Mouse (Mus musculus) lung, adult 2 months (tissue): ENCODE measurements at regions not wholly inside any gene's neighbourhood (a gene's known extent, or its start where the extent isn't known, plus 50 kb on each side); places are given as distances from the start of the nearest gene placed in this dataset.

Source experiments
- CTCF ChIP-seq: fragments of 200-500 bp; IDR thresholded peaks from 2 replicates; pipeline ENCODE4 v1.5.1; 2011; ENCODE audit warnings: mild to moderate bottlenecking, low read length, control low read depth; ENCODE audit not compliant: insufficient read depth
- POLR2A ChIP-seq: fragments of 200-500 bp; IDR thresholded peaks from 2 replicates; pipeline ENCODE4 v1.6.1; 2011; ENCODE audit warnings: low read depth, mild to moderate bottlenecking, control low read depth, low read length, borderline replicate concordance; ENCODE audit errors: extremely low read depth

DNA sequence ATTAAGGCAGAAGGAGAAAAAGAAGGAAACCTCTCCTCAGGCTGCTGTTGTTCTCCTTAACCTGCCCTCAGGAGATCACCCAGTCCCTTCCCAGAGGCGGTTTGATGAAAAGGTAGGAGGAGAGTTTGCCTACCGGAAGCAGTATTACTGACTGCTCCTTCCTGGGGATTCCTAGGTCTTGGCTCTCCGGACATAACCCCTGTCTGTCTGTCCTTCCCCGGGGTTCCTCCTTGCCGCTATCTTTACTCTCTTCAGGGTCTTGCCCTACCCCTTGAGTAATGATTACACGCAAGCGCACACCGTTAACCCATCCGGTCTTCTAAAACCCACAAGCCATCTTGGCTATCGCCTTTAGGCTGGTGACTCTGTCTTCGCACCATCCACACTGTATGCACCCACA, 54.0 kb downstream of the Hoxa1 start:
- TF ChIP-seq CTCF (no peak), POLR2A (no peak)
